Mouse (Mus musculus) spleen, adult 12 weeks (tissue): ENCODE results near the gene Thap11.
A peak's percentile ranks its signal among the peaks of the same experiment; 100 is the strongest.

ENCODE experiments used
- DNase-seq: peaks from one replicate; pipeline ENCODE4 v3.0.0; 2022; ENCODE audit warnings: low spot score

Thap11 gene

DNA sequence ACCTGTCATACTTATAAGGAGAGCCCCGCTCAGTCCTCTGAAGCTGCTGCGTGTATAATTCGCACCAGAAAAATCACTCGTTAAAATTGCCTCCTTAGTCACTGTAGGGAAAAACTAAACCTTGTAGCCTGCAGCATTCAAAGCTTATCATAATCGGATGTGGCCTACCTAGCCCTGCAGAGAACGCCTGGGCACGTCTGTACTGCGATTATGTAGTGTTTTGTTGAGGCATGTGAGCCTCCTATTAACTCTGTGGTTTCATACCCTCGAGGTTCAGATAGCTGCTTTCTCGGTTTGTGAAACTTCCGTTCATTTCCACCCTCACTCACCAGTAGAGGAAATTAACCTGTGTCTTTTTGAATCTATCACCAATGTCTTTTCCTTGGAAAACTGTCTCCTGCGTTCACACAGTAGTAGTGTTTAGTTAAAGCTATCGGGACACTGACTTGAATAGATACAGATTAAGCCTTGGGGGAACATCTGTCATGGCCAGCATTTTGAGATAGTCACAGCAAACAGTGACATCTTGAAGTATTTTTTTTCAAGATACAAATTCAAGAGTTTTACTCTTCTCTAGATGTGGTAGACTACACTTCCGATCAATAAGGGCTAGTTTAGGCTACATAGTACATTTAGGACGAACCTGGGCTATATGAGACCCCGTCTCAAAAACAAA is 46.1 kb downstream of the Thap11 start:
- DNase-seq, result peak; percentile 34
